Mouse (Mus musculus) urinary bladder, postnatal 25 days (tissue): ENCODE measurements around the gene Ap1b1.

ENCODE experiments used
- DNase-seq: peaks from one replicate; pipeline ENCODE4 v3.0.0; 2022; ENCODE audit warnings: low spot score

Gene Ap1b1

DNA sequence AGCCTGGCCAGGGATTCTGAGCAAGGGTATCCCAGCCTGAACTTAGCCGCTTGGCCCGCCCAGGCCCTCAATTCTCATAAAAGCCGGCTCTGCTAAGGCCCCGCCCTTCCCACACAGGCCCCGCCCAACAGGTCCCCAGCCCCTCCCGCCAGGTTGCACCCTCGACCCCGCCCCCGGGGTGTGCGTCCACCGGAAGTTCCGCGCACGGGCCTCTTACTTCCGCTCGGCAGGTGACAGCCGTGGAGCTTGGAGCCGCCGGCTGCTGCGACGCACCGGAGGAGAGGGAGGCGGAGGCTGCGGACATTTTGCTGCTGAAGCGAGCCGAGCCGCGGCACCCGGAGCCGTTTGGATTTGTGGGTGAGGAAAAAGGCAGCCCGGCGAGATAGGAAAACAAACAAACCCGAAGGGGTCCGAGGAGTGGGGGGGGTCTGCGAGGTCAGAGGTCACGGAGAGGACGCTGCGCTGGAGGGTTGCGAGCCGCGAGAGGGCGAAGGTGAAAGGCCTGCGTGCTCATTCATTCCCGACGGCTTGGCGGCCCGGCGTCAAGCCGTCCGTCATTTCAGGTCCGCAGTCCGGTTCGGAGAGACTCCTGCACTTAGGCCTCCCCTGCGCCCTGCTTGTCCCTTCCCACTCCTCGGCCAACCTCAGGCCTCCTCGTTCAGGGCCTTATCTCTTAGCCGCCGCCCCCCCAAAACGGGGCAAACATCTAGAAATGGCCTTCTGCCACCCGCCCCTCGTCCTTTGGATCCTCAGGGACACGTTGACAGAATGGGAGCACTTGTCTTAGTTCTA, at the start of gene Ap1b1:
Gene Ap1b1, plus strand, starts transcription at position 130 of the 792 bp plus-strand sequence.
- DNase-seq: peak; percentile 92

DNA sequence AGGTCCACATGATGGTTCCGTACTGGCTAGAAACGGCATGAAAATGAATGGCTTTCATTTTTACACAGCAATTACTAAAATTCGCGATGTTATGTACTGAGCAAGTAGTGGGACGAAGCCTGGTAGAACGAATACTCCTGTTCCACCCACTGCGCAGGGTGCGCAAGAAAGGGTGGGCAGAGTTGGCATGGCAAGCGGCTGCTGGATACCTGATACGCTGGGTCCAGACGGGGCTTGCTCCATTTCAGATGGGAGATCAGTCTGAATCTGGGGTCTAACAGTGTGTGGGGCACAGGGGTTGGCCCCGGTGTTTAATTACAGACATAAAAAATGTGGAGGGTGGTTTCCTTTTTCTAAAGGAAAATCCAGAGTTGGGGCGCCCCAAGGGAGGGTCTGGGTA, 40.1 kb upstream of the Ap1b1 start:
- DNase-seq: no peak

DNA sequence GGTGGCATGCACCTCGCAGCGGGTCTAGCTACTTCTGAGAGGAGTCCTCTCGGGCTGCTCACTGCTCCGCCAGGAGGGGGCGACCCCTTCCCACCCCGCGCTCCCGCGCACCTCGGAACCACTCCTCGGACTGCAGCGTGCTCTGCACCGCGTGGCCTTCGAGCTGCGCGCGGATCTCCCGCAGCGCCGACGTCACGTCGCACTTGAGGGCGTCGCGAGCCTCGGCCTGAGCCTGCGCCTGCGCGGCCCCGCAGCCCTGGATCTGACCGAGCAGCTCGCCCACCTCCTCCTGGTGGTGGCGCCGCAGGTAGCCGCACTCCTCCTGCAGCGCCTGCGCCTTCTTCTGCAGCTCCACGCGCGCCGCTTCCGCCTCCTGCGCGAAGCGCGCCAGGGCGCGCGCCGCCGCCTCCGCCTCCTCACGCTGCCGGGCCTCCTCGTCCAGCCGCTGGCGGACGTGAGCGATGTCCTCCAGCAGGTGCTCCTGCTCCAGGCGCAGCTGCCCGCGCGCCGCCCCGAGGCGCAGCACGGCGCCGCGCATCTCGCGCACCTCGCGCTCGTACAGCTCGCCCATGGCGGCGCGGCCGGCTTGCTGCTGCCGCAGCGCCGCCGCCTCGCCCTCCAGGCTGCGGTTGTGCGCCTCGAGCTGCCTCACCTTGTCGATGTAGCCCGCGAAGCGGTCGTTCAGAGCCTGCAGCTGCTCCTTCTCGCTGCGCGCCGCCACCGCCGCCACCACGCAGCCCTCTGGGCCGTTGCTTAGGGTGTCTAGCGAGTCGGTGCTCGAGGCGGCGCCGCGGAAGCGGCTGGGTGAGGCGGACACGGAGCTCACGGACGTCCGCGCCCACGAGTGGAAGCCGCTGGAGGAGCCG, 39.4 kb upstream of the Ap1b1 start:
- peak; percentile 21 for DNase-seq

DNA sequence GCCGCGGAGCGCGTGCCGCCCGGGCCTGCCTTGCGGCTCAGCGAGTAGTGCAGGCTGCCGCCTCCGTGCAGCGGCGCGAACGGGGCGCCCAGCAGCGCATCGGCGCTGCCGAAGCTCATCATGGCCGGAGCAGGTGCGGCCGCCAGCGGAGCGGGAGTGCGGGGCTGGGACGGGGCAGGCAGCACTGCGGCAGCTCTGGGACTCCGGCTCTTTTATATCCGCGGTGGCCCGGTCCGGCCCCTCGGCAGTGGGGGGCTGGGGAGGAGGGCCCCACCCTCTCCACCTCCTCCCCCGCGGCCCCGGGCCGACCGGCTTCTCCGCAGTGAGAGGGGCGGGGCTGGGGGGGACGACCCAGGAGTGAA, 38.8 kb upstream of the Ap1b1 start, which contains the start of gene Nefh:
Gene Nefh, minus strand, starts transcription at position 252 of the 362 bp plus-strand sequence.
- DNase-seq: no peak

DNA sequence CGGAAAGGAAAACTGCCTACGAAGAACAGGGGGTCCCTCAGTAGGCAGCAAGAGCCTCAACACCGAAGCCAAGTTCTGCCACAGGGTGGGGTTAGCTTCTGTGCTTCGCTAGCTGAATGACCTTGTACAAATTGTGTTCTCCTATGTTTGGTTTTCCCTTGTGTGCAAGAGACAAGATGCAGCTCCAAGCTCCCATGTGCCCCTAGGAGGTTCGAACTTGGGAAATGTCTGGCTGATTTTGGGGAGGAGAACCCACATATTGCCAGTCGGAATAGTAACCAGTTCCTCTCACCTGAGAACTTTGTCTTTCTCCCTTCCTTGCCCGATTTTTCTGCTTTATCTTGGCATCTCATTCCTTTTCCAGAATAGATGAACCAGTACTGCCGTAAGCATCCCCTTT, 37.8 kb upstream of the Ap1b1 start:
- DNase-seq: no peak

DNA sequence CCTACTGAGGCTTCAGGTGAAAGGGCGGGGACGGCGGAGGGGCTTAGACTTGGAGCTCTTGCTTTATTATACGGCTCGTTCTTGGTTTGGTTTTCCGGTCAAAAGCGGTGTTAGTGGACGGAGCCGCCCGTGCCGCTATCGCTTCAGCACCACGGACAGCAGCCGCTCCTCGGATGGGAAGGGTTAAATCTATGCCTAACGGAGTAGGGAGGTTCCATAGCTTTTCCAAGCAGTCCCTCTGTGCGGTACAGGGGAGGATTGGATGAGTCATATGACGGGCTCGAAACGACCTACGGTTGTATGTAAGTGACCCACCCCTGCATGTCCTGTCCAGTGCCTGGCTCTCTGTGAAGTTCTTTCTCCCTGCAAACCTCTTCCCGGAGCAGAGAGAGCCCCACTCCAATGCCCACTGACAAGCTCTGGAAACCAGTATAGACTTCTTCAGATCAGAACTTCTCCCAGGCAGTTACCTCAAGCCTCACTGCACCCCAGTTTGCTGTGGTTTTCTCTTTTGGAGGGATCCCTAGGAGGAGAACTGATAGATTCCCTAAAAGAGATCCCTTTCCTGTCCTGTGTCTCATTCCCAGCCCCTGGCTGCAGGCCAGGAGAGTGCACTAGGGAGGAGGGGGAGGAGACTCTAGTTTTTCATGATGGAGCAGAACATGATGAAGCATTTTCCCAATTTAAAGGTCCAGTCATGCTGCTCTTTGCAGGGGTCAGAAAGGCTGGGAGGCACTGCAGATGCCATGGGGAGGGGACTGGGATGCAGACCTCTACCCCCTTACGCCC, 37.2 kb upstream of the Ap1b1 start:
- DNase-seq: peak; percentile 52

DNA sequence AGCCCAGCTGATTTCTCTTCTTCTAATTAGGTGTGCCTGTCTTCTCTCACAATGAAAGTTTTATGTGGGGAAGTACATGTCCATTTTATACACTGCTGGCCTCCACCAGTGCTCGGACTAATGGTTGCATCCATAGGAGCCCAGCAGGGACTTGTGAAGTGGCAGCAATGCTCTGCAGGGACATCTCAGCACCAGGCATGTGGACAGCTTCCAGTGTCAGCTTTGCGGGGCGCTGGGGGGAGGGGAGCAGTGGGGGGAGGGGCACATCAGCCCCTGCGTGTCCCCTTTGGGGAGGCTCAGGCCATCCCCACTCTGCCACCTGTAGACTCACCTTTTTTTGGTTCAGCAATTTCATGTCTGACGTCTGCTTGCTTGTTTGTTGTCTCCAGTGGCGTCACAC, 33.2 kb upstream of the Ap1b1 start:
- DNase-seq: no peak

GRCm38 (mm10) chr11:4953918-4954317, 32.7 kb upstream of the Ap1b1 start:
- DNase-seq: no peak

DNA sequence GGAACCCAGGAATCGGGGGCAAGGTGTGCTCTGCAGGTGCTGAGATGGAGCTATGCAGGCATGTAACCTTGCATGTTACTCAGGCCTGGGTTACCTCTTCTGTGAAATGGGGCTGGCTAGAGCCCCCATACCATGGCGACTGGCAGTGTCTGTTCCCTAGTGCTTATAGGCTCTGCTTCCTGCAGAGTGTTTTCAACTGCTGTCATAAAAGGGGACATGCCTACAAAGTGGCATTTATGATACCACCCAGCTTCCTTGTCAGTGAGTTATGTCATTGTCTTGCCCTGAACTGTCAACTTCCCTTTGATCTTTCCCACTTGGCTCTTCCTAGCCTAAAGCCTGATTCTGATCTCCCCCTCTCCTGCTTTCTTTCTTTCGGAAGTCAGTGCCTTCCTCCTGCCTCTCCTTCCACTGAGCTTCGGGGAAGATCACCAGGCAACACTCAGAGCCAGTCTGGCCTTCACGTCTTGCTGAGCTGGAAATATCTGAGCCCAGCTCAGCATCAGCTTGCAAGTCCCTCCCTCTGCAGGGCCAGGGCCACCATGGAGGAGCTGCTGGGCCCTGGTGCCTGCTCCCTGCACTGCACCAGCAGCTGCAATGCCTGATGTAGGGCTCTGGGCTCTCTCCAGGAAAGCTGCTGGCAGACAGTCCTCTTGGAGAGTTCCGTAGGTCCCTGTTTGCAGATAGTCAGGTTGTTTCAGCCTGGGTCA, 23.4 kb upstream of the Ap1b1 start:
- no peak for DNase-seq

DNA sequence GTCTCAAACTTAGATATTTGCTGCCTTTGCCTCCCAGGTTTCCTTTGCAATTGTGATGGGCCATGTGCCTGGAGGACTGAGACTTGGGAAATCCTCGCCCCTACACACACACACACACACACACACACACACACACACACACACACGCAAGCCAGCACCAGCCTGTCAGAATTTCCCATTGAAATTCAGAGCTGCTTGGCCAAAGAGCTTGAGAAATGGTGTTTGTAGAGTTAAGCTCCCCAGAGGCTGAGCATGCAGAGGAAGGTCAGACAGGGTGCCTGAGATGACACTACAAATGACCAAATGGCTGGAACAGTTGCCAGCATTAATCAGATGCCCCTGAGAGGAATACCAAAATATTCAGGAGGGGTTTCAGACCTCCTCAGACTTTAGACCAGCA, 20.3 kb upstream of the Ap1b1 start:
- no peak for DNase-seq

DNA sequence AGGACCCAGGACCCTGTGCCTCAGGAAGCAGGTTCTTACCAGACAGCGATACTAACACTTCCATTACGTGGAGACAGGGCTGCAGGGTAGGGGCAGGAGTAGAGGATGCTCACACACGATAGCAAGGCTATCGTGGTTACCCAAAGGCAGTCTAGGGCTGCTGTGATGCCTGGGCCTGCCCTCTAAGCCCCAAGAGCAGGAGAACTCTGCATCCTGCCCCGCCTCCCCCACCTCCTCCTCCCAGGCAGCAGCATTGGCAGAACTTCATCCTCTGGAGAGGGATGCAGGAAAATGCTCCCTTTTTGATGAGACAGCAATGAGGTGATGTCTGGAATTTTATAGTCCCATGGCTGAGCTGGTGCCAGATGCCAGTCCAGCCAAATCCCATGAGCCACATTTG, 19.7 kb upstream of the Ap1b1 start:
- DNase-seq: no peak

GRCm38 (mm10) chr11:4967549-4967948, 19.1 kb upstream of the Ap1b1 start:
- no peak for DNase-seq

DNA sequence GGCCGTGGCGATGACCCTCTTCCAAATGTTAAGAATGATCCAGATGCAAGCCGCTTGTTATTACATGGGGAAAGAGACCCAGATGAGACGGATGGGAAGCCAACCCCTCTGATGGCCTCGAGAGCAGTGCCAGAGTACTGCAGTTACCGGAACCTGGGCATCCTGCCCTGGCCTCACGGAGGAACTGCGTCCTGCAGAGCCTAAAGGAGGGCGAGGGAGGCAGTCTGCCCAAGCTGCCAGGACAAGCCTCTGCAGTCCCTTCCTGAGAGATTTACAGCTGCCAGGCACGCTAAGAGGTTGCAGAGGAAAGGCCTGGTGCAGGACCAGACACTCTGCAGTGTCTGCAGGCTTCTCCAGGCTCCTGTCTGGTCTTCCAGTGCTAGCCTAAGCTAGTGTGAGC, 18.2 kb upstream of the Ap1b1 start:
- DNase-seq: no peak

DNA sequence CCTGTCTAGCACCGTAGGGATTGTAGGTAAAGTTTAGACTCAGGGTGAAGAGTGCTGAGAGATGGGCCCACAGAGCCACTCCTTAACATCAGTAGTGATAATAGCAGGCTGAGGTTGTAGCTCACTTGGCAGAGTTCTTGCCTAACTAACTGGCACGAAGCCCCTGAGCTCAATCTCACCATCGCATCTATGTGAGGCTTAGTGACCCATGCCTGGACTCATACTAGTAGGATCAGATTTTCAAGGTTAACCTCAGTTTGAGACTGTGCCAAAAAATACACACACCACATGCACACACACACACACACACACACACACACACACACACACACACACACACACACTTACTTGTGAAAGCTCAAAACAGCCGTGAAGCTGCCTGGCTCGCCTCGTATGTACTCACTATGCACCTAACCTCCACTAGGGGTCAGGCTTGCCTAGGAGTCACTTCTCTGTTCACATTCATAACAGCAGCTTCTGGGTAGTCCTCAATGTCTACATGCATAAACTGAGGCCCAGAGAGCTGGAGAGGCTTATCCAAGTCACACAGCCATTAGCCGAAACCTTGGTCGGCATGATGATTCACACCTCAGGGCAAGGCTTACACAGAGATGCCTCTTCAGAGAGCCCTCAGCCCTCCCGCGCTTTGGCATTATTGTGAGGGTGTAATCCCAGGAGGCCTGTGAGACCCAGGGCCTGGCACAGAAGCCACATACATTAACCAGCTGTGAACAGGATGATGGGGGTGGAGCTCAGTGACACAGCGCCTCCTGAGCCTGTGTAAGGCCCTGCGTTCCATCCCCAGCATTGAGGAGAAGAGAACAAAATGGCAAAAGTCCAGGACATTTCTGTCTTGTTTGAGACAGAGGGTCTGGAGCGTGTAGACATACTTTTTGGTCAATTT, 13.4 kb upstream of the Ap1b1 start:
- peak; percentile 38 for DNase-seq

- DNase-seq: no peak
Measured at GRCm38 (mm10) chr11:4973871-4974256, 12.8 kb upstream of the Ap1b1 start.

DNA sequence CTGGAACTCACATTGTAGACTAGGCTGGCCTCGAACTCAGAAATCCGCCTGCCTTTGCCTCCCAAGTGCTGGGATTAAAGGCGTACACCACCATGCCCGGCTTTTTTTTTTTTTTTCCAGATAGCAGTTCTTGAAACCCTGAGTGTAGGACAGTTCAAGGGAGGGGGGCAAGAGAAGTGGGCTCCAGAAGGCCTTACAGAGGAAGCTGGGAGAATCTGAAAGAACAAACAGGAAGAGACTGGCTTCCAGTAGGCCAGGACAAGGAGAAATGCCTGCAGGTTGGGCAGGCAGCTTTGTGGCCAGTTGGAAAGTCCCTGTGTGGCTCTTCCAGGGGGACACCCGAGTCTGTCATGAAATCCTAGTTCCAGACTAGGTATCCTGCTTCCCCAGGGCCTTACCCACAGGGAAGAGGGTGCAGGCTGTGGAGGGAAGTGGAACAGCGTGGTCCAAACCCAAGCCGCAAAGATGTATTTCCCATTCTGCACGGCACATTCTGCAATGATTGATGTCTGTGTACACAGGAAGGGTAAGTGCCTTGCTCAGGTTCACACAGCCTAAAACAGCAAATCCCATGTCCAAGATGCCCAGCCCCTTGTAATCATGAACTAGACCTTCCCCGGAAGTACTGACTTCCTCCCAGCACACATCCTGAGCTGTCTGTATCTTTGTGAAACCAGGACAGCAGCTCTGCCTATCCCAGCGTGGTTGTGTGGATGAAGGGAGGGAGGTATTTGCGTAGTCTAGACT, 12.1 kb upstream of the Ap1b1 start:
- no peak for DNase-seq

- DNase-seq: peak; percentile 74
Measured at GRCm38 (mm10) chr11:4975623-4976022, 11.0 kb upstream of the Ap1b1 start.

DNA sequence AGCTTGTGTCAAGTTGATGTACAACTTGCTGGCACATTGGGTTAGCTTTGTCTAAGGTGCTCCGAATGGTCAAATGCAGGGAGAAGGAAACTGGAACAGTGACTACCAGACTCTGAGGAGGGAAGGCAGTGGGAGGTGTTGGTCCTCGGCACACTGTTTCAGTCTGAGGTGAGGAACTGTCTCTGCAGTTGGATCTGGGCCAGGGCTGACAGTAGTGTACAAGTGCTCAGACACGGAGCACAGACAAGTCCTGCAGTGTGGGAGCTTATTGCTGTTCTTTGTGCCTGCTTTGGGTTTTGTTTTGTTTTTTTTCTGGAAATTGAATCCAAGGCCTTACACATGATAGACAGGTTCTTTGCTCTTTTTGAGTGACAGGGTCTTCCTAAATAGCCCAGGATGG, 3.6 kb upstream of the Ap1b1 start:
- DNase-seq: no peak

DNA sequence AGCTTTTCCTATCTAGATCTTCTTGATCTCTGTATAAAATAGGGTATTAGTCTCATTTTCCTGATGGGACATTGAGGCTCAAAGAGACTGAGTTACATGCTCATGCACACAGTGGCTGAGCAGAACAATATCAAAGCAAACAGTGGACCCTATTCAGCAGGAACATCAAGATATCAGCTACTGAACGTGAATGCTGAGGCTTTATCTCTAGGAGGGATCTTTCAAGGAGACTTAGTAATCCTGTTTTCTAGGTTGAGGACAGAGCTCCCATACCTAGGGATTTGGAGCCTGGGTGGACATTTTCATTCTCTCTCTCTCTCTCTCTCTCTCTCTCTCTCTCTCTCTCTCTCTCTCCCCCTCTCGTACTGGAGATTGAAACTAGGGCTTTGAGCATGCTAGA, 3.1 kb upstream of the Ap1b1 start:
- DNase-seq: no peak

DNA sequence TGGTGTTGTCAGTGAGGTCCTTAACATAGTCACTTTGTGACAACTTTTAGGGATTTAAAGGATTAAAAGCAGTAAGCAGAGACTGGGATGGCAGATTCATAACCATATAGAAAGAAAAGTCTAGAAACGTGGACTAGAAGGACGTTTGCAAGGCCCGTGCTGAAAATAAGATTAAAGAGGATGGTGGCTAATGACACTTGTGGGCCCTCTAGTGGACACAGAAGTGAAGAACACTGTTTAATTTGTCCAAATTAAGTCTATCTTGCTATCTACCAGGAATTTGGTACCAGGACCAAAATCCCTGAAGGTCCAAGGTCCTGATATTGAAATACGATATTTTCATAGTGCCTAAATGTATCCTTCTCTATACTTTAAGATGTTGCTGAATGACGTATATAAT, 2.4 kb upstream of the Ap1b1 start:
- no peak for DNase-seq
